ENCODE assay signal across 8 mouse cellular contexts in the genomic region with DNA sequence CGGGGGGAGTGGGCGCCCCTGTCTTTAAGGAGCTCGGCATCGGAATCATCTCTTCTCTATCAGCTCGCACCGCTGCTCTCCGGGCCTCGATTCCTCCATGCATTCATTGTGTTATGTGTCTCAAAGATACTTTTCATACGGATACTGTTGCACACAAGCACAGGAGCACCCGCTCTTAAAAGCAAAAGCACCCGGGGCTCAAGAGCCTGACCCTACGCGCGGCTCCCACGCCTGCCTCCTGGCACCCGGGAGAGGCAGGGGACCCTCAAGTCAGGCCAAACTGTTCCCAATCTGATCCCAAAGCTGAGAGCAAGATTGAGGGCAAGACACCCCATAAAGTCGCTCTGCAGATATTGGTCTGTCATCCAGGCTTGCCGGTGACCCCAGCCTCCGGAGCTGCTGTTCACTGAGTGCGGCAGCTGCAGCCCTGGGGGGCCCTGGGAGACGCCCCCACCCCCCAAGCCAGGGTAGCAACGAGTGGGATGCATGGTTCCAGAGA. TPM values are rescaled to one million over a fixed set of nuclear protein-coding genes. Genes with fewer than 3 reads are reported as not detected.
DNase-seq lines count a peak whose midpoint lies in the region; ATAC-seq and TF ChIP-seq lines count a peak whose summit lies in the region.

No protein-coding gene starts in this region.

- DNase-seq in lung, postnatal 36 days = no peak
- DNase-seq in cerebellum, postnatal 36 days = peak; percentile 28 to 34
- peak; percentile 27 for DNase-seq in heart, postnatal 4 days
- DNase-seq in layer of hippocampus, postnatal 25 days (ENCODE audit: extremely low spot score in 1 of 2, low spot score in 1 of 2) = peak; percentile 10 to 16
- DNase-seq in c-Kit-positive CD71-positive TER-119-positive erythroid progenitor cells, embryonic 14.5 days (ENCODE audit: low spot score) = no peak

- H3K27ac ChIP-seq in lung, embryonic 15.5 days = peak overlapping the region; percentile 96

- 0 out of 2 replicates have a peak, but pooled peaks have one; percentile 1 for ATAC-seq in lung, embryonic 15.5 days (ENCODE audit: borderline replicate concordance, extremely low read depth, low FRiP score, low TSS enrichment)
- no peak for ATAC-seq in monocyte, adult 5-6 weeks (replicated peaks; ENCODE audit: insufficient number of reproducible peaks, low FRiP score, low TSS enrichment, poor library complexity, severe bottlenecking)

- H3K27me3 ChIP-seq in lung, embryonic 15.5 days = no peaks in the 10 kb centered on the region
- H3K27me3 ChIP-seq in myocyte (ENCODE audit: control insufficient read depth, insufficient read depth, insufficient read length) = no peaks in the 10 kb centered on the region

- no peak for TF ChIP-seq POLR2A in myocyte (IDR thresholded peaks at IDR 0.05; ENCODE audit: insufficient read length, low read depth)

- peak overlapping the region; percentile 84 for H3K4me3 ChIP-seq in lung, embryonic 15.5 days
- H3K4me3 ChIP-seq in myocyte = peak overlapping the region; percentile 98

- 2% methylated on average over 22 of the region's 22 CpGs for WGBS in lung, embryonic 15.5 days

- peak overlapping the region; percentile 91 for H3K4me2 ChIP-seq in lung, embryonic 15.5 days
- H3K4me2 ChIP-seq in myocyte (ENCODE audit: low read depth) = peak overlapping the region; percentile 62

- H3K79me2 ChIP-seq in myocyte (ENCODE audit: control insufficient read depth, insufficient read depth) = peaks cover 38% of the 10 kb centered on the region

- H3K4me1 ChIP-seq in lung, embryonic 15.5 days = peaks cover 24% of the 10 kb centered on the region

- H3ac ChIP-seq in myocyte (ENCODE audit: control insufficient read depth, insufficient read length) = no peak overlapping the region

- peak overlapping the region; percentile 46 for H3K9ac ChIP-seq in lung, embryonic 15.5 days

- H3K9me3 ChIP-seq in lung, embryonic 15.5 days = no peaks in the 10 kb centered on the region

- no peaks in the 10 kb centered on the region for H3K36me3 ChIP-seq in lung, embryonic 15.5 days
- no peaks in the 10 kb centered on the region for H3K36me3 ChIP-seq in myocyte (ENCODE audit: control insufficient read depth, insufficient read depth)

TF ChIP-seq in myocyte, 11 proteins besides CTCF, POLR2A, EP300 and RAD21:
- TF ChIP-seq USF1 (IDR thresholded peaks at IDR 0.05; ENCODE audit: low read depth) (no peak), POLR2AphosphoS2 (IDR thresholded peaks at IDR 0.05; ENCODE audit: insufficient read length, low read depth) (no peak), MYOG (IDR thresholded peaks at IDR 0.05; ENCODE audit: control insufficient read depth in 1 of 3, insufficient read depth in 1 of 3, insufficient read length in 2 of 3, low read depth in 2 of 3) (no peak), REST (IDR thresholded peaks at IDR 0.05; ENCODE audit: insufficient read depth, insufficient read length) (no peak), MYOD1 (IDR thresholded peaks at IDR 0.05; ENCODE audit: control insufficient read depth in 1 of 3, insufficient read length in 2 of 3, low read depth in 2 of 3) (no peak), TCF3 (IDR thresholded peaks at IDR 0.05; ENCODE audit: insufficient read length, low read depth) (no peak), TCF12 (IDR thresholded peaks at IDR 0.05; ENCODE audit: insufficient read depth, poor library complexity, severe bottlenecking) (no peak), SRF (IDR thresholded peaks at IDR 0.05; ENCODE audit: control insufficient read depth, insufficient read length, low read depth) (no peak), CEBPB (IDR thresholded peaks at IDR 0.05; ENCODE audit: insufficient read depth, poor library complexity, severe bottlenecking) (no peak), MAX (IDR thresholded peaks at IDR 0.05; ENCODE audit: low read depth) (no peak), E2F4 (IDR thresholded peaks at IDR 0.05; ENCODE audit: insufficient read depth) (no peak)

RNA-seq across cellular contexts. Expression of a gene that starts 1.0 kb away (rescaled TPM):
- 11.2 and 11.9 TPM in 2 replicates for polyA plus RNA-seq in lung, embryonic 15.5 days (2015; fragmentation: Nextera tagmentation; extraction: Ambion mirVana)
- 10 to 100 TPM; 37.5 to 38.3 TPM for total RNA-seq in heart, postnatal 4 days (2021)
- 10 to 100 TPM; 54.0 to 62.2 TPM for total RNA-seq in layer of hippocampus, postnatal 25 days (2021)
- 21.9 TPM for polyA plus RNA-seq in myocyte (2012; fragmentation: generic; extraction: Trizol)
- total RNA-seq in monocyte, adult 5-6 weeks (2017) = 53.2 to 57.0 TPM (median 54.4 TPM) in 3 replicates

RNA-seq across cellular contexts. Expression of a gene that starts 35.0 kb away (rescaled TPM):
- polyA plus RNA-seq in lung, embryonic 15.5 days (2015; fragmentation: Nextera tagmentation; extraction: Ambion mirVana) = 66.3 and 66.7 TPM in 2 replicates
- total RNA-seq in heart, postnatal 4 days (2021) = 10 to 100 TPM; 64.1 to 65.0 TPM
- total RNA-seq in layer of hippocampus, postnatal 25 days (2021) = 10 to 100 TPM; 12.2 to 12.8 TPM
- 56.0 TPM for polyA plus RNA-seq in myocyte (2012; fragmentation: generic; extraction: Trizol)
- total RNA-seq in monocyte, adult 5-6 weeks (2017) = 12.7 to 23.3 TPM (median 20.4 TPM) in 3 replicates

Comparison
In these comparisons a context has a peak if more than half of its experiments do, and no peak if none do; other contexts are left out.
1. DNase-seq: peak in cerebellum, postnatal 36 days (2 of 2), heart, postnatal 4 days (single experiment) and layer of hippocampus, postnatal 25 days (2 of 2); none in lung, postnatal 36 days (single experiment) and c-Kit-positive CD71-positive TER-119-positive erythroid progenitor cells, embryonic 14.5 days (single experiment).